Mouse (Mus musculus) kidney, postnatal 25 days (tissue): ENCODE measurements at regions not wholly inside any gene's neighbourhood (a gene's known extent, or its start where the extent isn't known, plus 50 kb on each side); places are given as distances from the start of the nearest gene placed in this dataset.
"Not testable (repeated sequence)": the region's sequence is repeated elsewhere in the genome, so short reads cannot be mapped to it uniquely, and the experiment has no call there.

Source experiments
- DNase-seq, 2 experiments: peaks; one replicate each; pipeline ENCODE4 v3.0.0; 2021; ENCODE audit warnings: mixed read lengths in 2 of 2

GRCm38 (mm10) chr17:4429036-4429435 is 565.1 kb upstream of the Arid1b start:
- DNase-seq = no peak

GRCm38 (mm10) chr17:4445606-4446005 is 548.5 kb upstream of the Arid1b start:
- no peak for DNase-seq

- no peak for DNase-seq
These were observed 536.6 kb upstream of the Arid1b start for GRCm38 (mm10) chr17:4457491-4457890.

- no peak for DNase-seq
These were observed 532.6 kb upstream of the Arid1b start for GRCm38 (mm10) chr17:4461541-4461940.

GRCm38 (mm10) chr17:4464286-4464880 is 529.7 kb upstream of the Arid1b start:
- no peak for DNase-seq

GRCm38 (mm10) chr17:4465741-4466140 is 528.4 kb upstream of the Arid1b start:
- no peak for DNase-seq

- no peak for DNase-seq
These were observed 521.7 kb upstream of the Arid1b start for GRCm38 (mm10) chr17:4472412-4472811.

- no peak for DNase-seq
These were observed 519.8 kb upstream of the Arid1b start for GRCm38 (mm10) chr17:4474350-4474749.

- no peak for DNase-seq
These were observed 518.5 kb upstream of the Arid1b start for GRCm38 (mm10) chr17:4475665-4476064.

GRCm38 (mm10) chr17:4494392-4494791 is 499.7 kb upstream of the Arid1b start:
- no peak for DNase-seq

GRCm38 (mm10) chr17:4500504-4500903 is 493.6 kb upstream of the Arid1b start:
- no peak for DNase-seq

GRCm38 (mm10) chr17:4501029-4501428 is 493.1 kb upstream of the Arid1b start:
- no peak for DNase-seq

- DNase-seq = no peak
These were observed 489.2 kb upstream of the Arid1b start for GRCm38 (mm10) chr17:4504951-4505350.

- DNase-seq = no peak
These were observed 484.6 kb upstream of the Arid1b start for GRCm38 (mm10) chr17:4509506-4509905.

- DNase-seq = no peak
These were observed 478.0 kb upstream of the Arid1b start for GRCm38 (mm10) chr17:4516141-4516540.

GRCm38 (mm10) chr17:4516846-4517245 is 477.3 kb upstream of the Arid1b start:
- DNase-seq = no peak

GRCm38 (mm10) chr17:4521031-4521430 is 473.1 kb upstream of the Arid1b start:
- no peak for DNase-seq

- DNase-seq = no peak
These were observed 467.7 kb upstream of the Arid1b start for GRCm38 (mm10) chr17:4526466-4526865.

GRCm38 (mm10) chr17:4532126-4532525 is 462.0 kb upstream of the Arid1b start:
- DNase-seq = no peak

- DNase-seq = no peak
These were observed 453.7 kb upstream of the Arid1b start for GRCm38 (mm10) chr17:4540435-4540834.

GRCm38 (mm10) chr17:4541020-4541743 is 452.9 kb upstream of the Arid1b start:
- no peak for DNase-seq

- DNase-seq = no peak
These were observed 447.6 kb upstream of the Arid1b start for GRCm38 (mm10) chr17:4546579-4546978.

GRCm38 (mm10) chr17:4553026-4553425 is 441.1 kb upstream of the Arid1b start:
- DNase-seq = not testable (repeated sequence)

- no peak for DNase-seq
These were observed 430.5 kb upstream of the Arid1b start for GRCm38 (mm10) chr17:4563641-4564040.

- DNase-seq = no peak
These were observed 417.2 kb upstream of the Arid1b start for GRCm38 (mm10) chr17:4576883-4577282.
